Mouse (Mus musculus) midbrain, embryonic 16.5 days (tissue): ENCODE data around the gene Mpp3. TPM values are rescaled to one million over a fixed set of nuclear protein-coding genes. Genes with fewer than 3 reads are reported as not detected.
A peak's percentile ranks its signal among the peaks of the same experiment; 100 is the strongest.

Experiments
- ATAC-seq: fragments of 200-750 bp; cut with Nextera tagmentation; 2 replicates; pipeline ENCODE4 v1.8.0; 2017; ENCODE audit warnings: moderate TSS enrichment
- H3K27ac ChIP-seq: fragments of 300-500 bp; sonication (generic); 2 replicates; pipeline ENCODE4 v1.5.1; 2014; ENCODE audit warnings: mild to moderate bottlenecking, low read length, mixed read lengths
- H3K27me3 ChIP-seq: fragments of 300-500 bp; sonication (generic); 2 replicates; pipeline ENCODE4 v1.6.1; 2014; ENCODE audit warnings: low read depth, low read length, mixed read lengths; ENCODE audit not compliant: control insufficient read depth, insufficient read depth
- H3K36me3 ChIP-seq: fragments of 300-500 bp; sonication (generic); 2 replicates; pipeline ENCODE4 v1.6.1; 2014; ENCODE audit warnings: mild to moderate bottlenecking, low read length, moderate library complexity, mixed read lengths; ENCODE audit not compliant: control insufficient read depth, insufficient read depth
- H3K4me1 ChIP-seq: fragments of 300-500 bp; sonication (generic); 2 replicates; pipeline ENCODE4 v1.6.1; 2014; ENCODE audit warnings: mild to moderate bottlenecking, low read length, mixed read lengths; ENCODE audit not compliant: control insufficient read depth, insufficient read depth
- H3K4me2 ChIP-seq: fragments of 300-500 bp; sonication (generic); 2 replicates; pipeline ENCODE4 v1.6.1; 2014; ENCODE audit warnings: mild to moderate bottlenecking, low read length, mixed read lengths
- H3K4me3 ChIP-seq: fragments of 300-500 bp; sonication (generic); 2 replicates; pipeline ENCODE4 v1.5.1; 2014; ENCODE audit warnings: low read depth, mild to moderate bottlenecking, low read length, moderate library complexity, mixed read lengths
- H3K9ac ChIP-seq: fragments of 300-500 bp; sonication (generic); 2 replicates; pipeline ENCODE4 v1.6.1; 2014; ENCODE audit warnings: low read depth, low read length, mixed read lengths
- H3K9me3 ChIP-seq: fragments of 300-500 bp; sonication (generic); replicated peaks from 2 replicates; pipeline ENCODE4 v1.6.1; 2014; ENCODE audit warnings: mild to moderate bottlenecking, low read length, mixed read lengths; ENCODE audit not compliant: control insufficient read depth, poor library complexity, severe bottlenecking
- WGBS: fragments of 180-500 bp; shearing (Covaris S2); extraction: QIAGEN DNeasy Blood & Tissue Kit; methylation state at CpG from one replicate; pipeline ENCODE4 v1.1.7; 2014; 5-methylcytosine and 5-hydroxymethylcytosine counted together
- polyA plus RNA-seq: library from polyadenylated mRNA; unstranded; fragments of >200 nt; fragmentation: Nextera tagmentation; extraction: Ambion mirVana; gene quantifications from 2 replicates; pipeline ENCODE4 v1.2.1, GENCODE M21; 2015

Mpp3 gene
- polyA plus RNA-seq, 1 experiment from 2014 or later = 64.6 TPM

GRCm38 (mm10) chr11:102043381-102043780, 15.1 kb upstream of the Mpp3 start:
- WGBS = 88% methylated on average over 6 of the region's 6 CpGs
- H3K9me3 ChIP-seq = peaks cover 11% of the 10 kb centered on the region; the same call in 1 of the 2 replicates
- no peak overlapping the region for H3K4me3 ChIP-seq
- H3K9ac ChIP-seq = no peak overlapping the region
- H3K27ac ChIP-seq = no peak overlapping the region
- no peaks in the 10 kb centered on the region; the same call in 1 of the 2 replicates for H3K36me3 ChIP-seq
- no peaks in the 10 kb centered on the region for H3K4me1 ChIP-seq
- no peak overlapping the region for H3K4me2 ChIP-seq
- ATAC-seq = no peak
- no peaks in the 10 kb centered on the region for H3K27me3 ChIP-seq

GRCm38 (mm10) chr11:102042971-102043370, 14.7 kb upstream of the Mpp3 start:
- ATAC-seq = no peak
- Histone ChIP-seq H3K4me2 (no peak overlapping the region), H3K9ac (no peak overlapping the region), H3K9me3 (peaks cover 11% of the 10 kb centered on the region; the same call in 1 of the 2 replicates), H3K27me3 (no peaks in the 10 kb centered on the region), H3K27ac (no peak overlapping the region), H3K4me1 (no peaks in the 10 kb centered on the region), H3K36me3 (no peaks in the 10 kb centered on the region; the same call in 1 of the 2 replicates), H3K4me3 (no peak overlapping the region)
- 89% methylated on average over 13 of the region's 14 CpGs for WGBS

GRCm38 (mm10) chr11:102041350-102041949, 13.2 kb upstream of the Mpp3 start, which contains the start of gene Cd300lg:
Gene Cd300lg, plus strand, starts transcription at chr11:102041509.
- no peaks in the 10 kb centered on the region for H3K27me3 ChIP-seq
- H3K4me1 ChIP-seq = no peaks in the 10 kb centered on the region
- ATAC-seq = no peak
- no peak within 1 kb of the TSS for H3K27ac ChIP-seq
- H3K36me3 ChIP-seq = no peaks in the 10 kb centered on the region; the same call in 1 of the 2 replicates
- H3K9me3 ChIP-seq = peaks cover 11% of the 10 kb centered on the region; the same call in 1 of the 2 replicates
- WGBS = 66% methylated on average over 5 of the region's 5 CpGs
- H3K9ac ChIP-seq = no peak within 1 kb of the TSS
- H3K4me2 ChIP-seq = no peak within 1 kb of the TSS
- H3K4me3 ChIP-seq = no peak within 1 kb of the TSS

GRCm38 (mm10) chr11:102040646-102041045, 12.4 kb upstream of the Mpp3 start:
- Histone ChIP-seq H3K4me3 (no peak overlapping the region), H3K9me3 (peaks cover 6% of the 10 kb centered on the region; the same call in 1 of the 2 replicates), H3K4me1 (no peaks in the 10 kb centered on the region), H3K27me3 (no peaks in the 10 kb centered on the region), H3K36me3 (no peaks in the 10 kb centered on the region; the same call in 1 of the 2 replicates), H3K4me2 (no peak overlapping the region), H3K9ac (no peak overlapping the region), H3K27ac (no peak overlapping the region)
- WGBS = 68% methylated on average over 4 of the region's 4 CpGs
- ATAC-seq = no peak

- Histone ChIP-seq H3K27ac (no peak overlapping the region), H3K4me1 (no peaks in the 10 kb centered on the region), H3K9me3 (peaks cover 1% of the 10 kb centered on the region; the same call in 1 of the 2 replicates), H3K4me2 (peak overlapping the region; percentile 20; the same call in 1 of the 2 replicates), H3K27me3 (no peaks in the 10 kb centered on the region), H3K9ac (no peak overlapping the region), H3K36me3 (no peaks in the 10 kb centered on the region), H3K4me3 (no peak overlapping the region)
- peak; percentile 48; the same call in 1 of the 2 replicates for ATAC-seq
- under 1% methylated on average over 9 of the region's 9 CpGs for WGBS
These were observed 11.9 kb upstream of the Mpp3 start for GRCm38 (mm10) chr11:102040138-102040524.

- H3K9ac ChIP-seq = no peak overlapping the region
- 60% methylated on average over 13 of the region's 13 CpGs for WGBS
- H3K9me3 ChIP-seq = no peaks in the 10 kb centered on the region
- 0 out of 2 replicates have a peak, but pooled peaks cover 2% of the 10 kb centered on the region for H3K4me1 ChIP-seq
- H3K4me3 ChIP-seq = no peak overlapping the region
- H3K4me2 ChIP-seq = no peak overlapping the region
- H3K36me3 ChIP-seq = no peaks in the 10 kb centered on the region
- no peak for ATAC-seq
- H3K27ac ChIP-seq = no peak overlapping the region
- H3K27me3 ChIP-seq = no peaks in the 10 kb centered on the region
These were observed 11.4 kb upstream of the Mpp3 start for GRCm38 (mm10) chr11:102039487-102040137.

GRCm38 (mm10) chr11:102037789-102038188, 9.5 kb upstream of the Mpp3 start:
- Histone ChIP-seq H3K9ac (no peak overlapping the region), H3K9me3 (no peaks in the 10 kb centered on the region), H3K4me2 (no peak overlapping the region), H3K27me3 (no peaks in the 10 kb centered on the region), H3K4me1 (0 out of 2 replicates have a peak, but pooled peaks cover 2% of the 10 kb centered on the region), H3K36me3 (no peaks in the 10 kb centered on the region), H3K4me3 (no peak overlapping the region), H3K27ac (no peak overlapping the region)
- ATAC-seq = no peak
- WGBS = 79% methylated on average over 6 of the region's 6 CpGs

- H3K4me3 ChIP-seq = no peak overlapping the region
- H3K4me2 ChIP-seq = no peak overlapping the region
- ATAC-seq = no peak
- no peak overlapping the region for H3K9ac ChIP-seq
- H3K27me3 ChIP-seq = no peaks in the 10 kb centered on the region
- no peak overlapping the region for H3K27ac ChIP-seq
- WGBS = 84% methylated on average over 7 of the region's 7 CpGs
- H3K36me3 ChIP-seq = no peaks in the 10 kb centered on the region
- H3K4me1 ChIP-seq = 0 out of 2 replicates have a peak, but pooled peaks cover 2% of the 10 kb centered on the region
- no peaks in the 10 kb centered on the region for H3K9me3 ChIP-seq
These were observed 8.1 kb upstream of the Mpp3 start for GRCm38 (mm10) chr11:102036336-102036735.

GRCm38 (mm10) chr11:102035456-102035960, 7.2 kb upstream of the Mpp3 start:
- no peak for ATAC-seq
- no peaks in the 10 kb centered on the region for H3K9me3 ChIP-seq
- no peaks in the 10 kb centered on the region for H3K27me3 ChIP-seq
- no peaks in the 10 kb centered on the region for H3K36me3 ChIP-seq
- no peak overlapping the region for H3K4me3 ChIP-seq
- WGBS = 75% methylated on average over 5 of the region's 5 CpGs
- H3K4me2 ChIP-seq = no peak overlapping the region
- 0 out of 2 replicates have a peak, but pooled peaks cover 2% of the 10 kb centered on the region for H3K4me1 ChIP-seq
- no peak overlapping the region for H3K27ac ChIP-seq
- H3K9ac ChIP-seq = no peak overlapping the region
